Mouse (Mus musculus) MN1 (cell line): ENCODE measurements at regions not wholly inside any gene's neighbourhood (a gene's known extent, or its start where the extent isn't known, plus 50 kb on each side); places are given as distances from the start of the nearest gene placed in this dataset.
"Not testable (repeated sequence)": the region's sequence is repeated elsewhere in the genome, so short reads cannot be mapped to it uniquely, and the experiment has no call there.

Experiments used
- DNase-seq: peaks from one replicate; pipeline ENCODE4 v3.0.0-alpha.2; 2016; ENCODE audit warnings: low spot score

GRCm38 (mm10) chr19:19750069-19750599, 639.1 kb upstream of the Rorb start:
- DNase-seq = not testable (repeated sequence)

- DNase-seq = no peak
Observed at GRCm38 (mm10) chr19:19747821-19748488, 637.0 kb upstream of the Rorb start.

- peak; percentile 27 for DNase-seq
Observed at GRCm38 (mm10) chr19:19719939-19720338, 608.9 kb upstream of the Rorb start.
